Mouse (Mus musculus) layer of hippocampus, postnatal 10 days (tissue): Measurements from ENCODE around the gene Coq10b. TPM values are rescaled to one million over a fixed set of nuclear protein-coding genes. Genes with fewer than 3 reads are reported as not detected.

ENCODE experiments used
- DNase-seq, 2 experiments: peaks; one replicate each; pipeline ENCODE4 v3.0.0; 2021; ENCODE audit warnings: low spot score in 2 of 2
- total RNA-seq, 2 experiments: library from RNA; stranded (reverse); gene quantifications; 2 replicates each; pipeline ENCODE4 v1.2.3; 2021

Gene Coq10b
- total RNA-seq, 2 experiments from 2014 or later, result 19.8 to 22.8 TPM

DNA sequence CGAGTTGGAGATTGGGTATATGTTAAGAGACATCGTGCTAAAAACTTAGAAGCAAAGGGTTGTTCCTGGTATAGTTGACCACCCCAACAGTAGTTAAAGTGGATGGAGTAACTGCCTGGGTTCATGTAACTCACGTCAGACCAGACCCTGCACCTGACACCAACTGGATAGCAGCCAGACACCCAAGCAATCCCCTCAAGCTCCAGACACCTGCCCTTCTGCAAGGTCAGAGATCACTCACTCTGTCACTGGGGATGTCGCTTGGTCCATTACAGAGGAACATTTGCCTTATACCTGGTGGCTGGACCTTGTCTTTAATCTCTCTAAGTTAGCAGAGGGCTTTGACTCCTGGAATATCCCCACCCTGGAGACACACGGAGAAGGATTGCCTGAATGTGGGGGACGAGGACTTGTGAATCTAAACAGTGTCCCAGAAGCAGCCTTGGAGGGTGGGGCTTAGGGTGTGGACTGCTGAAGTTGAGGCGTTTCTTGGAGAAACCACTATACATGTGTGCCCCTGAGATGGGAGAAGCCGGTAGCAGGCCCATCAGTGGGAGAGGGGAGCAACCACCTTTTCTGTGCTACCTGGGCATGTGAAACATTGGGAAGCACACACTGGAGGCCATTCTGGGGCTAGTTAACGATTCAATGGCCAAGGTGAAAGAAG lies 54.5 kb downstream of the Coq10b start:
- DNase-seq, result no peak

- no peak for DNase-seq
Measured at GRCm38 (mm10) chr1:55107644-55108043, 55.1 kb downstream of the Coq10b start.

- no peak for DNase-seq
Measured at GRCm38 (mm10) chr1:55108473-55108872, 55.9 kb downstream of the Coq10b start.

GRCm38 (mm10) chr1:55109066-55109766 lies 56.6 kb downstream of the Coq10b start:
- no peak for DNase-seq

Other genes with a start within 250 kb of the Coq10b start
- gene Ankrd44, start 126.4 kb upstream of the Coq10b start, total RNA-seq, result 10 to 100 TPM; 37.8 to 38.1 TPM
- gene Sf3b1, start 25.3 kb upstream of the Coq10b start, total RNA-seq, result 100 to 1,000 TPM; 168 to 180 TPM
- gene Hspe1, start 35.4 kb downstream of the Coq10b start, total RNA-seq, result 100 to 1,000 TPM; 103 to 106 TPM
- 100 to 1,000 TPM; 214 to 215 TPM for gene Hspd1, start 35.5 kb downstream of the Coq10b start, total RNA-seq
- 10 to 100 TPM; 64.7 to 79.4 TPM for gene Mob4, start 78.5 kb downstream of the Coq10b start, total RNA-seq
- 10 to 100 TPM; 25.3 to 26.5 TPM for gene Rftn2, start 174.0 kb downstream of the Coq10b start, total RNA-seq
- 10 to 100 TPM; 12.5 to 13.1 TPM for gene Mars2, start 184.4 kb downstream of the Coq10b start, total RNA-seq